Mouse (Mus musculus): ENCODE results near the gene Ccdc114. TPM values are rescaled to one million over a fixed set of nuclear protein-coding genes. Genes with fewer than 3 reads are reported as not detected.

Ccdc114 gene
- total RNA-seq, 2 experiments from 2014 or later, result 3.0 TPM; not detected in 1

DNA sequence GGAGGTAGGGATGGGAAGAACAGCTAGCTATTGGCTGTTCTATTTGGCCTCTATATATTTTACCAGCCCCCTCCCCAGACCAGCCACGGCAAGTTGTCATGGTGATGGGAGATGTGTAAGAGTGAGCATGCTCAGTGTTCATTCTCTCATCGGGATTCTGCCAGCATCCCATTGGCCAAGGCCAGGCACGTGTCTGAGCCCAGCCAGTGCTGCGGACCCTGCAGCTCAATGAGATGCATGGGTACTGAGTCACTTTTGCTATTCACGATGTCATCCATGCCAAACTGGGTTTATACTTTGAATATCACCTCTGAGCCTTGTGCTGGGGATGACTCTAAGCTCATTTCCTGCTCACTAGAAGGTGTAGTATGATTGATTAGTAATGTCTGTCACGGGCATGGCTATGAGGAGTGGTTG, 49.4 kb downstream of the Ccdc114 start:
- no peak for ATAC-seq (replicated peaks; ENCODE audit: poor library complexity, severe bottlenecking)

DNA sequence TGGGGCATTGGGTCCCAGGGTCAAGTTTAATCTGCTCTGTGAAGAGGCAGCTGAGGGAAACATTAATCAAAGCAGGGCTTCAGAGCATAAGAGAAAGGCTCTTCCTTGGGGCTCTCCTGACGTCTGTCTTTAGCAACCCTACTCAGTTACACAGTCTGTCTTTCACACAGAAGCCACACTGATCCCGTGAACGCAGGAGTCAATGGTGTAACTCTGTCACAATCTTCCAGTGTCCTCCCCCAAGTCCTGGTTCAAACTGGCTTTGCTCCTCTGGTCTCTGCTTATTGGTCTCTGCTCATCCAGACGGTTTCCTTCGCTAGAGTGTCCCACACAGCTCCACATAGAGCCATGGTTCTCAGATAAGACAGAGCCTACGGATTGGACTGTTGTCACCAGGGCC, 50.2 kb downstream of the Ccdc114 start:
- ATAC-seq (replicated peaks; ENCODE audit: poor library complexity, severe bottlenecking), result peak; percentile 74

DNA sequence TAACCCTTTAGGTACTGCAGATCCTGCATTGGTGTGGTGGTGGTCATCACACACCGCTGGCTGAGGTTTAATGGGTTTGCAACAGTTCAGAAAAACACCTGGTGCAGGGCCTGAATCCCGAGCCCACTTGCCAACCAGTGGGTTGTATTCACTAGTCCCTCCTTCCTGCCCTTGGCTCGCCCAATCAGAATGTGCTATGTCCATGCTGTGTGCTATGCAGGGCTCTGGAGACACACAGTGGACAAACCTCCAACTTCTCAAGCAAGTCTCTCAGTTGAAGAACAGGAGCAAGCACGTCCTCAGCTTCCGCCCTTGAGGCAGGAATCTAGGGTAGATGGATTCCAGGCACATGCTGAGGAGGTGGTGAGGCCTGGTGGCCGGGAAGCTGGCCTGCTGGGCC, 50.6 kb downstream of the Ccdc114 start:
- no peak for ATAC-seq (replicated peaks; ENCODE audit: poor library complexity, severe bottlenecking)

DNA sequence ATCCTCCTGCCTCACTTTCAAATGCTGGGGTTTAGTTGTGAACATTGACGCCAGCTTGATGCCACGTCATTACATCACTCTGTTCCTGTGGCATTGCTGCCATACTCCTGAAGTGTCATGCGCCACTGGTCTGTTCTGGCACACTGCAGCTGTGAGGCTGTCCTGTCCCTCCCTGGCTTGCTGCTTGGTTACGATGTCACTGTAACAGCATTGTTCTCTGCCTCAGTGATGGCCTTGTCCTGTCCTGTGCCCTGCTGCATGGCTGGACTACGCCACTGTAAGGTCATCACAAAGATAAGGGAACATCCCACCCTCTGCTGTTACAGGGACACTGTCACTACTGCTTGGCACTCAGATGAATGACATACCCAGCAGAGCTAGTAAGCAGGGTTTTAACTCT, 57.7 kb downstream of the Ccdc114 start:
- ATAC-seq (replicated peaks; ENCODE audit: poor library complexity, severe bottlenecking), result no peak

DNA sequence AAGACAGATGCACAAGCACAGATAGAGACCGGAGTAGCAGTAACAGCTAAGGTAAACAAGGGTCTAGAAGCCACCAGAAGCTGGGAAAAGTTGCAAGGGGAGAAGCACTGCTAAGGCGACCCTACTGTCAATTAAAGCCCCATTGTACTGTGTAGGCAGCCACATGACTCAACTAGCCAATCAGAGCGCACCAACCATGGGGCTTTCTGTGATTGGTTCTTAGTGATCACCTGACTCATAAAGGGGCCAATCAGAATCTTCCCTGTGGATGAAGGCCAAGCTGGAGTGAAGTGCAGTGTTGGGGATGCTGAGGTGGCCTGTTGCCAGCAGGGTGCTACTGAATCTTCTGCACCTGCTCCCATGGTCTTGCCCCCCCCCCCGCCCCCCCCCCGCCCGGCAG, 63.0 kb downstream of the Ccdc114 start:
- ATAC-seq (replicated peaks; ENCODE audit: poor library complexity, severe bottlenecking), result no peak

DNA sequence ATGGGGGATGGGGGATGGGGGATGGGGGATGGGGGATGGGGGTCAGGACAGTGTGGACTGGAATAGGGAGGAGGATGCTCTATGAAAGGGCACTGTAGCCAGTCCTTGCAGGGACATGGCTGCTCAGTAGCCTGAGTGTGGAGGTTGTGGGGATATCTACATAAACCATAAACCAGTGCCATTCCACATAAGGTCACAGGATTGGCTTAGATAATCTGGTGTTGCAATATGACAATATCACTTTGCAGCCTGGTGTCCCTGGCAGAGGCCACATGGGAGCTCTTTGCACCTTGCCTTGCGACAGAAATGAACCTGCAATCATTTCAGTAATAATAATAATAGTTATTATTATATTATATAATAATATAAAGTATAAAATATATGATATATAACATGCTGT, 64.5 kb downstream of the Ccdc114 start:
- no peak for ATAC-seq (replicated peaks; ENCODE audit: poor library complexity, severe bottlenecking)

DNA sequence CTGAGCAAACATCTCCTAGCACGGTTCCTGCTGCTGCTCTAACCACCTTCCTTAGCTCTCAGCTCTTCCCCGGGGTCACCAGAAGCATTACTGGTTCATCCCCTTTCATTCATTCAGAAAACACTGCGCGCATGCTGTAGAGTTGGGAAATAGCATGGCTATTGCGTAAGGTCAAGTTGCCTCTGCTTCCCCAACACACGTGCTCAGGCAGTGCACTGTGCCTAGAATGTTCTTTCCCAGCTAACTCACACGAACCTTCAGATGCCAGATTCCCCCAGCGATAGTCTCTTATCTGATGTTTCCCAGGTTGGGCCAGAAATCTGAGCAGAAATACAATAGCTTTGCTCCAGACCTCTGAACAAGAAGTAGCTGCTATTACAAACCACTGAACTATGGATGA, 68.6 kb downstream of the Ccdc114 start:
- ATAC-seq (replicated peaks; ENCODE audit: poor library complexity, severe bottlenecking), result peak; percentile 90

Other genes with a start within 250 kb of the Ccdc114 start
- not detected in 2 replicates for gene Ntn5, start 240.1 kb upstream of the Ccdc114 start, total RNA-seq (2014; fragmentation: Nextera tagmentation)
- gene Ntn5, start 240.1 kb upstream of the Ccdc114 start, total RNA-seq (2017), result not detected in 2 replicates
- gene Sec1, start 229.7 kb upstream of the Ccdc114 start, total RNA-seq (2014; fragmentation: Nextera tagmentation), result not detected in 2 replicates
- not detected in 2 replicates for gene Sec1, start 229.7 kb upstream of the Ccdc114 start, total RNA-seq (2017)
- not detected in 2 replicates for gene Car11, start 224.2 kb upstream of the Ccdc114 start, total RNA-seq (2014; fragmentation: Nextera tagmentation)
- 0.09 TPM in 1 of 2 replicates, not detected in the other for gene Car11, start 224.2 kb upstream of the Ccdc114 start, total RNA-seq (2017)
- gene Dbp, start 219.0 kb upstream of the Ccdc114 start, total RNA-seq (2014; fragmentation: Nextera tagmentation), result 1.7 and 3.1 TPM in 2 replicates
- 4.0 and 6.3 TPM in 2 replicates for gene Dbp, start 219.0 kb upstream of the Ccdc114 start, total RNA-seq (2017)
- gene Rpl18, start 208.6 kb upstream of the Ccdc114 start, total RNA-seq (2014; fragmentation: Nextera tagmentation), result 2,165 and 2,847 TPM in 2 replicates
- gene Rpl18, start 208.6 kb upstream of the Ccdc114 start, total RNA-seq (2017), result 1,831 and 2,021 TPM in 2 replicates
- gene Sphk2, start 206.1 kb upstream of the Ccdc114 start, total RNA-seq (2014; fragmentation: Nextera tagmentation), result 14.9 and 26.4 TPM in 2 replicates
- 10.0 and 10.6 TPM in 2 replicates for gene Sphk2, start 206.1 kb upstream of the Ccdc114 start, total RNA-seq (2017)
- gene Fam83e, start 202.9 kb upstream of the Ccdc114 start, total RNA-seq (2014; fragmentation: Nextera tagmentation), result 0.34 and 0.90 TPM in 2 replicates
- 0.39 and 0.77 TPM in 2 replicates for gene Fam83e, start 202.9 kb upstream of the Ccdc114 start, total RNA-seq (2017)
- not detected in 2 replicates for gene Spaca4, start 198.3 kb upstream of the Ccdc114 start, total RNA-seq (2014; fragmentation: Nextera tagmentation)
- not detected in 2 replicates for gene Spaca4, start 198.3 kb upstream of the Ccdc114 start, total RNA-seq (2017)
- not detected in 2 replicates for gene Lmtk3, start 140.3 kb upstream of the Ccdc114 start, total RNA-seq (2014; fragmentation: Nextera tagmentation)
- gene Lmtk3, start 140.3 kb upstream of the Ccdc114 start, total RNA-seq (2017), result not detected in 2 replicates
- 1.3 and 3.3 TPM in 2 replicates for gene Sult2b1, start 139.4 kb upstream of the Ccdc114 start, total RNA-seq (2014; fragmentation: Nextera tagmentation)
- 0.39 TPM in 1 of 2 replicates, not detected in the other for gene Sult2b1, start 139.4 kb upstream of the Ccdc114 start, total RNA-seq (2017)
- 32.7 and 36.3 TPM in 2 replicates for gene Cyth2, start 109.5 kb upstream of the Ccdc114 start, total RNA-seq (2014; fragmentation: Nextera tagmentation)
- gene Cyth2, start 109.5 kb upstream of the Ccdc114 start, total RNA-seq (2017), result 33.1 and 35.3 TPM in 2 replicates
- 0.47 and 0.71 TPM in 2 replicates for gene Kcnj14, start 99.3 kb upstream of the Ccdc114 start, total RNA-seq (2014; fragmentation: Nextera tagmentation)
- not detected in 2 replicates for gene Kcnj14, start 99.3 kb upstream of the Ccdc114 start, total RNA-seq (2017)
- gene Grwd1, start 93.1 kb upstream of the Ccdc114 start, total RNA-seq (2014; fragmentation: Nextera tagmentation), result 30.9 and 33.6 TPM in 2 replicates
- gene Grwd1, start 93.1 kb upstream of the Ccdc114 start, total RNA-seq (2017), result 21.9 and 27.3 TPM in 2 replicates
- 123 and 143 TPM in 2 replicates for gene Kdelr1, start 51.3 kb upstream of the Ccdc114 start, total RNA-seq (2014; fragmentation: Nextera tagmentation)
- gene Kdelr1, start 51.3 kb upstream of the Ccdc114 start, total RNA-seq (2017), result 65.2 and 72.5 TPM in 2 replicates
- 0.15 TPM in 1 of 2 replicates, not detected in the other for gene Grin2d, start 45.7 kb upstream of the Ccdc114 start, total RNA-seq (2014; fragmentation: Nextera tagmentation)
- 0.09 TPM in 1 of 2 replicates, not detected in the other for gene Grin2d, start 45.7 kb upstream of the Ccdc114 start, total RNA-seq (2017)
- gene Syngr4, start 27.4 kb upstream of the Ccdc114 start, total RNA-seq (2014; fragmentation: Nextera tagmentation), result 3.7 and 4.0 TPM in 2 replicates
- 0.41 TPM in 1 of 2 replicates, not detected in the other for gene Syngr4, start 27.4 kb upstream of the Ccdc114 start, total RNA-seq (2017)
- 14.5 and 21.2 TPM in 2 replicates for gene Tmem143, start 27.1 kb upstream of the Ccdc114 start, total RNA-seq (2014; fragmentation: Nextera tagmentation)
- 9.5 and 12.5 TPM in 2 replicates for gene Tmem143, start 27.1 kb upstream of the Ccdc114 start, total RNA-seq (2017)
- 244 and 297 TPM in 2 replicates for gene Emp3, start 2.7 kb upstream of the Ccdc114 start, total RNA-seq (2014; fragmentation: Nextera tagmentation)
- 174 and 251 TPM in 2 replicates for gene Emp3, start 2.7 kb upstream of the Ccdc114 start, total RNA-seq (2017)
- not detected in 2 replicates for gene Abcc6, start 106.2 kb downstream of the Ccdc114 start, total RNA-seq (2014; fragmentation: Nextera tagmentation)
- gene Abcc6, start 106.2 kb downstream of the Ccdc114 start, total RNA-seq (2017), result not detected in 2 replicates
- gene Nomo1, start 109.6 kb downstream of the Ccdc114 start, total RNA-seq (2014; fragmentation: Nextera tagmentation), result 40.8 and 56.0 TPM in 2 replicates
- 59.7 and 71.5 TPM in 2 replicates for gene Nomo1, start 109.6 kb downstream of the Ccdc114 start, total RNA-seq (2017)
- not detected in 2 replicates for gene Kcnj11, start 176.7 kb downstream of the Ccdc114 start, total RNA-seq (2014; fragmentation: Nextera tagmentation)
- not detected in 2 replicates for gene Kcnj11, start 176.7 kb downstream of the Ccdc114 start, total RNA-seq (2017)